Mouse (Mus musculus): ENCODE measurements around the gene Anxa11. TPM values are rescaled to one million over a fixed set of nuclear protein-coding genes. Genes with fewer than 3 reads are reported as not detected.
"Not testable (repeated sequence)": the region's sequence is repeated elsewhere in the genome, so short reads cannot be mapped to it uniquely, and the experiment has no call there.

Gene Anxa11
- total RNA-seq, 2 experiments from 2014 or later: 69.8 to 72.3 TPM

DNA sequence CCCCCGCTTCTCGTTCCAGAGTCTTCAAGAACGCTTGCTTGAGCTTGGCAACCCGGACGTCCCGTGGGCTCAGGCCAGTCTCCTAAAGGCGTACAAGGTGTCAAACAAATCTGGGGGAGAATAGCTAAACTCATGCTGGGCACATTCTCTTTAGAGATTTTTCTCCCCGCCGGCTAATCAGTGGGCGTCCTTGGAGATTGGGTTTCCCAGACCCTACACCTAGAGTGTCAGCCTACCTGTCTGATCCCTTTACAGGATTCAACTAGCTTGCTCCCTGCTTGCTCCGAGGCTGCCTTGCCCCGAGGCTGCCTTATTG is 690 bp downstream of the Anxa11 start:
- DNase-seq: no peak

DNA sequence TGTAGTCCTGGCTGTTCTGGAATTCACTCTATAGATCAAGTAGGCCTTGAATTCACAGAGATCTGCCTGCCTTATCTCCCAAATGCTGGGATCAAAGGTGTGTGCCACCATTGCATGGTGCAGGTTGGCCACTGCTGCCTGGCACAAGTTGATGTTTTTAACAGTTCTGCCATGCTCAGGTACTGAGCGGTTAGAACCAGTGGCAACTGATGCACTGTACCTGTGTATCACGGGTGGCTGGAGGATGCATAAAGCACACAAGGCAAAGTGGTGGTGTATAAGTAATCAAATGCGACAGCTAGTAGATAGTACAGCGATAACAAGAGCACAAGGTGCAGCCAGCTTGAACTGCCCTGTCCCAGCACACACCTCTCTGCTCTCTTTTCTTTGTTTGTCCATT is 2.4 kb downstream of the Anxa11 start:
- DNase-seq: no peak

DNA sequence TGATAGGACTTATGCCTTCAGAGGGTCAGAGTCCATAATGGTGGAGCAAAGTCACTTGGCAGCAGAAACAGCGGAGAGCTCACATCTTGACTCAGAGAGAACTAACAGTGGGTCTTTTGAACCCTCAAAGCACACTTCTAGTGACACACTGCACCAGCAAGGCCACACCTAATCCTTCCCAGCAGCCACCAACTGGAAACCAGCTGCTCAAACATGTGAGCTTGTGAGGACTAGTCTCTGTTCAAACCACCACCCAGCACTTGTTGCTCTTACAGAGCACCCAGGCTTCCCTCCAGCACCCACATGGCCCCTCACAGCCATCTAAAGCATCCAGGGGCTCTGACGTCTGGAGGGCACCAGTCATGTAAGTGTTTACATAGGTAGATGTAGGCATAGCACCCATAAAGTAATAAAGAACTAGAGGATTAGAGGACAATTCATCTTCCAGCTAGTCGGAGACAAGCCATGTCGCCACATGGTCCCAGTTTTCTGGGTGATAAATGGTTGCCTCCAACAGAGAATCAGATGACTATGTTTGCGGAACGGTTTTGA is 4.0 kb downstream of the Anxa11 start:
- no peak for DNase-seq

DNA sequence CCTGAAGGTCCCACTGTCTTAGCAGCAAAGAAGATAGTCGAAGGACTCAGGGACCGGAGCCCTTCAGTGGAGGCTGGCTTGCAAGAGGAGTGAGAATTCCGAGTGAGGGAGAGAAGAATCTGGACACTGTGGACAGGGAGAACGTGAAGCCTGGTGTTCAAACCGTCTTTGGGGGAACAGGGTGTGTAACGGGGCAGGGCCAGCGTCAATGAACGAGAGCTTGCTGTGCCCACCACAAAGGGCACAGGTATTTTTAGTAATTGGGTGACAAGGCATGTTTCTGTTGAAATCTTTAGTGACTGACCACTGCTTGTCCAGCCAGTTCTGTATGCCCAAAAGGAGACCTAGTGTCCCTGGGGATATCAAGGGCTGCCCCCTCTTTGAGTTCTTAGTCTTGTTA is 4.6 kb downstream of the Anxa11 start:
- no peak for DNase-seq

DNA sequence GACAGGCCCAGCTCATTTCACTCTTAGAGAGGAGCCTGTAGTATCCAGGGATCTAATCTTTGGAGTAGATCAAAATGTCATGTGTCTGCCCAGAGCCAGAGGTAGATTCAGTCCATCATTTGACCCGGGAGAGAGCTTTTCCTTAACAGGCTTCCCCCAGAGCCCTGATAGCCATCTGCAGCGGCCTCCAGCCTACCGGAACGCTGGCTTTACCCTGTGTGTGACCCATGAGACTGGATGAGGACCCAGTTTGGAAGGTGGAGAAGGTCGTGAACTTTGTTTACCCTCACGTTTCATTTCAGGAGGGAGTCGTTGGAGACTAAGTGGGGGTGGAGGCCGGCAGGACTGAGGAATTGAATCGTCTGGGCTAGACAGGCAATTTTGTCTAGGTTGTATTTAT is 5.7 kb downstream of the Anxa11 start:
- no peak for DNase-seq

DNA sequence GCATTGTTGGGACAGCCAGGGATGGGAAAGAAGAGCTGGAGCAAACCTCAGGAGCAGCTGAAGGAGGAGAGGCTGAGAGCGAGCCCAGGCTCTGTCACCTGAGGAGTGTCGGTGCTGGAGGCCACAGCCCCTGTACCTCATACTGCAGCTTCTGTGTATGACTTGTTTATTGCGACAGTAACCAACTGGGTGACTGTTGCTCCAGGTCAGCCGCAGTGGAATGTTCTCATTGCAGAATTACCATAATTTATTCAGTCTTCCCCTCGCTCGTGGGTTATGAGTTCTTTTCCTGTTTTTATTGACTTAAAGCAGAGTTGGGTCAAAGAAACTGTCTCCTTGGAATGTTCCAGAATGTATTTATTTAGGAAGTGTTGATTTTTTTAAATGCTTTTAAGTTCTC is 6.3 kb downstream of the Anxa11 start:
- no peak for DNase-seq

DNA sequence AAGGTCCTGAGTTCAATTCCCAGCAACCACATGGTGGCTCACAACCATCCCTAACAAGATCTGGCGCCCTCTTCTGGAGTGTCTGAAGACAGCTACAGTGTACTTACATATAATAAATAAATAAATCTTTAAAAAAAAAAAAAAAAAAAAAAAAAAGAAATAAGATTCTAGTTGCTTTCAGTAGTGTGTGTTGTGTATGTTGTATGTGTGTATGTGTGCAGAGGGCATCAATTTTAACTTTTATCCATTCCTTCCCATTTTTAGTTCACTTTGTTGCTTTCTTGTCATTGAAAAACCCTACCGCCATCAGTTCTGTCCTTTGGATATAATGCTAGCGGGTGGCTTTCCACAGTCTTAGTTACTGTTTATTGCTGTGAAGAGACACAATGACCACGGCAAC is 6.8 kb downstream of the Anxa11 start:
- DNase-seq: not testable (repeated sequence)

DNA sequence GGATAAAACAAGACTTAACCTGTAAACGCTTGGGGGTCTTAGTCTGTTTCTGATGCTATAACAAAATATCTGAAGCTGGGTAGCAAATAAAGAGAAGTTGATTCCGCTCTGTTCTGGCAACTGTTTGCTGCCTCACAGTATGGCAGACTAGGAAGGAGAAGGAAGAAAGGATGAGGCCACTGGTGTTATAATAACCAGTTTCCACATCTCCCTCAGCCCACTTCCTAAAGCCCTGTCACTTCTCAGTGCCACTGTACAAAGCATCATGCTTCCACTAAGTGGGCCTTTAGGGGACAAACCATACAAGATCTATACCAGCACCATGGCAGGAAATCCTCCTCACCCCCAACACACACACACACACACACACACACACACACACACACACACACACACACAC is 8.5 kb downstream of the Anxa11 start:
- DNase-seq: no peak

DNA sequence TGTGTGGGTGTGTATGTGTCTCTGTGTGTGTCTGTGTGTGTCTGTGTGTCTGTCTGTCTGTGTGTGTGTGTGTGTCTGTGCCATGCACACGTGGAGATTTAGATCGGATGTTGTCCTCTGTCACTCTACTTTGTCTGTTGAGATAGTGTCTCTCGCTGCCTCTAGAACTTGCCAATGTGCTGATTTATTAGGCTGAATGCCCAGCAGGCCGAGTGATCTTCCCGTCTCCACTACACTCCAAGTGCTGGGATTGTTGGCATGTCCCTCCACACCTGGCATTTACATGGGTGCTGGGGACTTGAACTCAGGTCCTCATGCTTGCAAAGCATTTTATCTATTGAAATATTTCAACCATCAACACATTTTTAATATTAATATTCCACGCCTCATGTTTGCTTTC is 9.2 kb downstream of the Anxa11 start:
- DNase-seq: no peak

DNA sequence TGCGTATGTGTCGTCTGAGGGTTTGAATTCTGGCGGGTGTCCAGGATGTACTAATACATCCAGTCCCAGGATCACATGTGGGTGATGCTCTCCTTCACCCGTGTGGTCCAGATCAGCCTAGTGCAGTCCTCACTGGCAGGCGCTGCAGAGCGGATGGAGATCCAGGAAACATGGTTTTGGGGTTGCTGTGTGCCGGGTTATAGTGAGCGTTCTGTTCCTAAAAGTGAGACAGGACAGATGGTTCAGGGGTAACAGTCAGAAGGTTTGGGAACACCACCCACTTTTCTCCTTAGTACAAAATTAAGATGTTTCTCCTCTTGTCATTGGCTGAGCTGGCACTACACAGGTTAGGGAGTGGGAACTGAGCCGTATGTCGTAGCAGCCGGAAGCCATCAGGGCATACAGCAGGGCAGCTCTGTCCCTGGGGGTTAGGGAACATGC is 10.2 kb downstream of the Anxa11 start:
- no peak for DNase-seq

DNA sequence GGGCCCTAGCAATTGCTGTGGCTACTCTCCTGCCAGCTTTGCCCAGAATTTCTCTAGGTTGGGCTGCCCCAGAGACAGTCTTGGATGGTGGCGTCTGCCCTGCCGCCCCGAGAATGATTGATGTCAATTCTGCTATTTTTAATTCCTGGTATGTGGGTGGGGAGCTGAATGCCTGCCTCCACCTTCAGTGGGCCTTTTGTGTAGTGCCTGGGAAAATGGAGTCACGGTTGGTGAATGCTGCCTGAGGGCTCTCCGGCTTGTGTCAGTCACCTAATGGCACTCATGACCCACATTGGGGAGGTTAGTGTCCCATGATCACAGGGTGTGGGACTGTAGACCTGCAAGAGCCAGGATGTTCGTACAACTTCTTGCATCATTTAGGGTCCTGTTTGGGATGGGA is 11.3 kb downstream of the Anxa11 start:
- DNase-seq: no peak

DNA sequence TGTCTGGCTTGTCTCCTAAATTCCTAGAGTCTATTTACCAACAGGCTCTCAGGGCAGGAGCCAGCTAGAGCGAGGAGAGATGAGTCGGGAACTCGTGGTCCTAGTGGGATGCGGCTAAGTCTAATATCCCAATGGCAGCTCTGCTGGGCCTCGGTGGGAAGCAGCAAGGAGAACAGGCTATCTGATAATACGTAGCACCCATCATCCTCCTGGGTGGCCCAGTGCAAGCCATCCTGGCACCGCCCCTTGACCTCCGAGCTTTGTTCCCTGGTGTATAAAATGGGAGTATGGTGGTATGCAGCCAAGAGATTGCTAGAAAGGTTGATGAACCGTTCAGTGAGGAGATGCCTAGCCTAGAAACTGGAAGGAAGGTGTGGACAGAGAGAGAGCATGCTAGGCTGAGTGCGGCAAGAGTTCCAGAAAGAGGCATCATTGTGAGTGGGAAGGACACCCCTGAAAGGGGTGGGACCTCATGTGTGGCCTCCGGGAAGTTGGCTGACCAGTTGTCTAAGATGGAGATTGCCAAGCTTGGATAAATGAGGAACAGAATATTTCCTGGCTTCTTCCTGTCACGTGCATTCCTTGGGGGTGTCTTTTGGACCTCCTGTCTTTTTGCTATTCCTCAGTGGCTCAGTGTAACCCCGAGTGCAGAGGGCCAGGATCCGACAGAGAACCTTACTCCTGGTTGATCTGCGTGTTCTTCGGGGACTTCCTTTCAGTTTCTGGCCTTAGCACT is 11.9 kb downstream of the Anxa11 start:
- no peak for DNase-seq

DNA sequence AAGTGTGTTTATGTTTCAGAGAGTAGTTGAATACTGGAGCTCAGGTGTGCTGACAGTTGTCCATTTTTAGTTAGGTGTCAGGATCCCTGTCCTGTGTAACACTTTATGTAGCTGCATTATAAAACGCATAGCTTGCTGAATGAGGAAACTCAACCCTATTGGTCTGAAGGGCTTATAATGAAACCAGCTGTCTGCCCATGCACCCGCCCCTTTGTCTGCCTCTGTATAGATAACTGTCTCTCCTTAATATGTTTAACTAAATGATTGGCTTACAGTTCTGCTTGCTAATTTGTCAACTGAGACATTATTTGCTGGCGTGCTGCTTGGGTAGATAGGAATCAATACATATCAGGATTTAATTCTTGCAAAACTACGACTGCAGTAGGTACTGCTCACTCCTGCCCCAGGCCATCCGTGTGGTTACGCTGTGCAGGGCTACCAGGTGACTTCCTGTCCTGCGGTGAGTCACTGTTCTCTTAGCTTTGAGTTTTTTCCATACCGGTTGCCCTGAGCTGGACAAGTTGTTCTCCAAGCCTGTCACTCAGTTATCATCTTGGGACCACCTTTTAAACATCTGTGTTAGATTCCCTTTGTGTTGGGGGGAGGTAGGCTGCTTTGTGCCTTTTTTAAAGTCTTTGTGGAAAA is 13.4 kb downstream of the Anxa11 start:
- no peak for DNase-seq

DNA sequence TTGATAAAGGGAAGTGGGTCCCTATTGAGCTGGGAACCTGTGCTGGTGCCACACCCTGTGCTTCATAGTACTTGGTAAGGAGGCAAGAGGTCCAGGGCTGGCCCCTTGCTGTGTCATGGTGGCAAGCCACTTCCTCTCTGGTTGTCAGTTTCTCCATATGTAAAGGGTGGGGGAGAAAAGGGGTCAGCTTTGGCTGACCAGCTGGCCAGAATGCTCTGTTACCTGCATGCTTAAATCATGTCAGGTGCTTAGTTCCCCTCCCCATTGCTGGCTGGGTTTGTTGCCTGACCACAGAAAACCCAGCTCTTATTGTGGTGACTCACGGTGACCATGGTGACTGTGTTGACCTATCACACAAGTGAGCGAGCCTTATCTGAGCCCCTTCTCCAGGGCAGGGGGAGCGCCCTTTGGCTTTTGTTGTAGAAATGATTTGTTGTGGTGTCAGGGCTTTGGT is 15.2 kb downstream of the Anxa11 start:
- no peak for DNase-seq

DNA sequence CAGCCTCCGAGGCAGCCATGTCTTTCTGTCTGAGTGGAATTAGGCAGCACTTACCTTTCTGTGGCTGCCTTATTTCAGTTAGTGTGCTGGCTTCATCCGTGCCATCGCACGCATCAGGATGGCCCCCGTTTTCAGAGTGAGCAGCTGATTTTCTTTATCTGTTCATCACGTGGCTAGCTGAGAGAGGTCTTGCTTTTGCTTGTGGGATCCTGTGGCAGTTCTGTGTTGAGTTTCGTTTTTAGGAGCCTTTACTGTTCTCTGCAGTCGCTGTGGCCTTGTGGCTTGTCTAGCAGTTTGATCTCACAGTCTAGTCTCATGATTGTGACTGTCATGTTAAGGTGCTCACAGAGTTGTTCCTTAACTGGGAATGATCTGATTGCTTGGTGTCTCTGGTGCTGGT is 16.0 kb downstream of the Anxa11 start:
- DNase-seq: no peak

DNA sequence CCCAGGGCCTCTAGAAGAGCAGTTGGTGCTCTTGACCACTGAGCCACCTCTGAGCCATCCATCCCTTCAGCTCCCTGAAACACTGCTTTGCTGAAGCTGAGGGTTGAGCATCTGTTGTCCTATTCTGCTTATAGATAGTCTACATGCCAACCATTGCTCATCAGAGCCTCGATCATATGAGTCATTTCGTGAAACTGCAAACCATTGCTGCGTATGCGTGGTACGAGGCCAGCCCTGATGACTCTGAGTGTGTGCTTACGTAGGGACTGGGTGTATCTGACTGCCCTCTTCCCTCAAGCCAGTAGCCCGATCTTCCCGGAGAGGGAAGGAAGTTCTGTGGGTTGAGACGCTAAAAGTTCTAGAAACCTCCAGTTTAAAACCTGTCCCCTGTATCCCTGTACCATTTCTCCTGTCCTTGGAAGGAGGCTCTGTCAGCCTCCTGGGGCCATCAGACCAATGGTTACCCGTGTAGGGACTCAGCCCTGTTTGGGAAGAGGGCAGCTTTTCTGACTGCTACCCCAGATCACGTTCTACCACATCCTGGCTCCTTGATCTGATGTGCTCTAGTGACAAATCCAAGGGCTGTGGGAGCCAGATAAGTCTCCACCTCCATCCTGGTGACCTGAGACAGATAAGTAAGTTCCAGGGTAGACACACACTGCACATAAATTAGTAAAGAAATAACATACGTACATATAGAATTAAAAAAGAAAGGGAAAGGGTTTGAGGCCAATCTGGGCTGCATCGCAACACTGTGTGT is 20.0 kb downstream of the Anxa11 start:
- no peak for DNase-seq

DNA sequence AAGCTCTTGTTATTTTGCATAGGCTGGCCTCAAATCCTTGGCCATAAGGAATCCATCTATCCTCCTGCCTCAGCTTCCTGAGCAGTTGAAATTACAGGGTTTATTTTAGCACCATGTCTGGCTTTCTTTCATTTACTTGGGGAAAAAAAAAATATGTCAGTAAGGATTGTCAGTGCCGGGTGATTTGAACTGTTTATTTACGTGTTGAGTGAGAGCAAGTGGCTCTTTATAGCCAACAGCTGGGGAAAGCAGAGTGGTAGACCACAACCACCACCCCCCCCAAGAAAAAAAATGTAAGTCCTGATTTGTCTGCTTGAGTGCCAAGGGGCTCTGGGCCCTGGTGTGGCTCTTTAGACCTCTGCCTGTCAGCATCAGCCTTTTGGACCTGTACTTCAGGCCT is 21.8 kb downstream of the Anxa11 start:
- no peak for DNase-seq

DNA sequence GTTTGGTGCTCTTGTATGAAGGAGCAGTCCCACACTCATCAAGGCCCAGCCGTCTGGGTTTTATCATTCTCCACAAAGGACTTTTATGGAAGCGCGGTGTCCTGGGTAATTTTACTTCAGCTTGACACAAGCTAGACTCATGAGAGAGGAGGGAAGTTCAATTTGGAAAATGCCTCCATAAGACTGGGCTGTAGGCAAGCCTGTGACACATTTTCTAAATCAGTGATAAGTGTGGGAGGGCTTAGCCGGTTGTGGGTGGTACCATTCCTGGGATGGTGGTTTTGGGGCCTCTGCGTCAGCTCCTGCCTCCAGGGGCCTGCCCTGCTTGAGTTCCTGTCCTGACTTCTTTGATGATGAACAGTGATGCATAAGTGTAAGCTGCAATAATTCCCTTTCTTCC is 23.3 kb downstream of the Anxa11 start:
- no peak for DNase-seq

DNA sequence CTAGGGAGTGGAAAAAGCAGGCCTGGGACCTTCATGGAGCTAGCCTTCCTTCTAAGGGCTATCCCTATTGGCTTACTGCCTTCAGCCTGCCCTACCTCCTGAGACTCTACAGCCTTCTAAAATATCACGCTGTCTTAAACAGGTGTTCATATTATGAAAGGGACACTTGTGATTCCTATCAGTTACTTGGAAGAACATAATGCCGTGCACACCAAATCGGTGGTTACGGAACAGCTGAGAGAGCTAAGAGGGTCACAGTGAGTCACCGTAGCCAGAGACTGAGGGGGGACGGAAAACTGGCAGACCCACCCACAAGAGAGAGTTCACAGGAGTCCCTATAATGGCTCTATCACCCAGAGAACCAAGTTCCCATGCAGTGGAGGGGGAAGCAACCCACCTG is 24.4 kb downstream of the Anxa11 start:
- DNase-seq: no peak

DNA sequence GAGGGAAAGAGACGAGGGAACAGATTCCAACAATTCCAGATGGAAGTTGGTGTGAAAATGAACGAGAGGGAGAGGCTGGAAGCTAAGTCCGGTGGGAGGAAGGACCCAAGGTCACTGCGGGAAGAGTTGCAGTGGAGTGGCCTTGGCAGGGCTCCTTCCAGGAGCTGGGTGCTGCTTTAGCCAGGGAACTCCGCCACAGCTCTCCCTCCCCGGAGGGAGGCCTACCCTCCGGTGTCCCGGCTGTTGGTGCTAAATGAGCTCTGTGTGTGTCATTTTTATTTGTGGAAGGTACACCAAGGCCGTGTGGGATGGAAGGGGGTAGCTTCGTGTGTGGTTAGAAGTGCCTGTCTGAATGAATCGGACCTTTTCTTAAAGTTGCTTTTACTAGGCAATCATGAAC is 24.9 kb downstream of the Anxa11 start:
- DNase-seq: peak; percentile 41

DNA sequence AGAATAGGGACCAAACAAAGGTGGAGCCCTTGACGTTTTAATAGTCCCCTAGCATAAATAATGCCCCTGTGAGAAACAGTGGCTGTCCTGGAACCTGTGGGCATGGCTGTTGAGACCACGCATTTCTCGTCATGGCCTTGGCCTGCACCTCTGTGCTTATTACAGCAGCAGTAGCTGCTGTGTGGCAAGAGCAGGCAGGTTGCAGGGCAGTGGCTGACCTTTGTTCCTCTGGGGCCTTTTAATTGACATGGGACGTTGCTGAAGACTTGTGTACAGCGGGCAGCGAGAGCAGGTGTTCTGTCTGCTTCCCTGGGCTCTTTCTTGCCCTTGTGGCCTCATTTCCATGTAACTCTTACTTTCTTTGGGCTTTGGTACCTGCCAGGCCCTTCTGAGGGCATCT is 25.9 kb downstream of the Anxa11 start:
- no peak for DNase-seq

DNA sequence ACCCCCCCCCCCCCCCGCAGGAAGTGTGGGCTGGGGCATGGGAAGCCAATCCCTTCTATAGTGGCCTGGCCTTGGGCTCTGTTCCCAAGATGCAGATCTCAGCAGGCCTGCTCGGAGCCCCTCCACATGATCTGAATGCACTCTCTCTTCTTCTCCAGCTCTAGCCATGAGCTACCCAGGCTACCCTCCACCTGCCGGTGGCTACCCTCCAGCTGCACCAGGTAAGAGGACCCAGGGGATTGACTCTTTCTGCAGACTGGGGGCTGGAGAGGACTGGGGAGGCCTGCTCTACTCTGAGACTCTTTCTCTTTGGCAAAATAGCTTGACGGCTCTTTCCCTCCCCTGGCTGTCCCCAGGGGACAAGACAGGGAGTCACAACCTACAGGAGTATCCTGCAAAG is 26.8 kb downstream of the Anxa11 start:
- no peak for DNase-seq

DNA sequence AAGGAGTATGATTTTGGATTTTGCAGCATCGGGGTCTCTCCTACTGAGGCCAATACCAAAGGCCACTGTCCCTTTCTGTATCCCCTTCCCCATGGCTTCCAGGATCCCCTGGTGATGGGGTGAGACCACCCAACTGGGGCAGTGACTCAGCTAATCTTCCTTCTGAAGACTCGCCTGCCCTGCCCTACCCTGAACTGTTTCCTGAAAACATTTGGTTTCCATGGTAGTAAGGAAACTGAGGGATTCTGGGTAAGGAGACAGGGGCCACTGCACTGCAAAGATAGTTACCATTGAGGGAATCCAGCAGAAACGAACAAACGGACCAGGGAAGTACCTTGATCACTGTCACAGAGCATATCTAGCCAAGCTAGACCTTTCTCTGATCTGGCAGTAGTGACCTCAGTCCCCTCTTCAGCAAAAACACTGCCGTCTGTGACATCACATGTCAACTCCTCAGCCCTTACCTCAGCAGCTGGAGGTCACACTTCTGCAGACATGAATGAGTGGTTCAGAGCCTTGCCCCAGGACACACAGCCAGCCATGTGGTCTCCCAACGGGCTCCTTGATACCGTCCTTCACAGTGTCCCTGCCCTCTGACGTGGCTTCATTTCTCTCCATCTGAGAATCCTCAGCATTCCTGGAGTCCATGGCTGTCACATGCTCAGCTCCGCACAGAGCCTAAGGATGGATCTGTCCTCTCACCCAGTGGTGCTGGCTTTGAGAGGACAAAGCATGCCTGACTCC is 27.4 kb downstream of the Anxa11 start:
- DNase-seq: no peak

Measured in heart, postnatal 4 days (tissue).